Mouse (Mus musculus): Measurements from ENCODE around the gene Sfrp4. TPM values are rescaled to one million over a fixed set of nuclear protein-coding genes. Genes with fewer than 3 reads are reported as not detected.
A peak's percentile ranks its signal among the peaks of the same experiment; 100 is the strongest.

The Sfrp4 gene
- polyA plus RNA-seq, 1 experiment from 2014 or later = 0.31 TPM

DNA sequence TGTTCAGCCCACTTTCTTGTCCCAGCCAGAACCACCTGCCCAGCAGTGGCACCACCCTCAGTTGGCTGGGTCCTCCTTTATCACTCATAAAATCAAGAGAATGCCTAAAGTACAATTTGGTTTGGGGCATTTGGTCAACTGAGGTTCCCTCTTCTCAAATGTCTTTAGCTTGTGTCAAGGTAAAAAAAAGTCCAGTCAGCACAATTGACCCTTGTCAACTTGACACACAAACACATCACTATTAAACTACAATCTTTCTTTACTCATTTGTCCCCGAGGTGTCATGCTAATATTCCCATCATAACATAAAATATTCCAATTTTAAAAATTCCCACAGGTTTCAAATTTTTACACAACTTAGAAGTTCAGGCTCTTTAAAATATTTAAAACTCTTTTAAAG, 8.6 kb upstream of the Sfrp4 start:
- no peak overlapping the region for H3K4me3 ChIP-seq
- peaks cover 9% of the 10 kb centered on the region for H3K4me1 ChIP-seq
- H3K36me3 ChIP-seq = no peaks in the 10 kb centered on the region
- no peak overlapping the region for H3K27ac ChIP-seq
- no peaks in the 10 kb centered on the region for H3K27me3 ChIP-seq (ENCODE audit: low read depth, poor library complexity, severe bottlenecking)
- no peaks in the 10 kb centered on the region for H3K9me3 ChIP-seq (replicated peaks)
- no peak for DNase-seq (ENCODE audit: low spot score)
- 93% methylated on average over 1 of the region's 1 CpGs for WGBS

DNA sequence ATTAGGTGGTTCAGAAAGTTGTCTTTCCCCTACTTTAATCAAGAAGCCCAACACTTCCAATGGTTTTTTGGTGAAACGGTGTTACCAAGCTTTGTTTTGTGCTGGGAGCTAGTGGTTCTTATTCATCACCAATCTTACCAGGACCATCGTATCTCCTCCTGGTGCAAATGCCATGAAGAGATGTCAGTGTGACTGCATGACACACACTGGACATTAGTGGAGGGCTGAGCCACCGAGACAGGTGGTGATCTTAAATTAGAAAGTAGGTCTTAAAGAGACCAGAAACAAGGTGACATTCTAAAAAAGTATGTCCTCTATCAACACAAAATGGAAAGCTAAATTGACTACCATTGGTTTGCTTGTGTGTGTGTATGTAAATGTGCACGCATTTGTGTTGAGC, 4.8 kb upstream of the Sfrp4 start:
- no peaks in the 10 kb centered on the region for H3K36me3 ChIP-seq
- peaks cover 16% of the 10 kb centered on the region for H3K4me1 ChIP-seq
- peaks cover 18% of the 10 kb centered on the region for H3K27me3 ChIP-seq (ENCODE audit: low read depth, poor library complexity, severe bottlenecking)
- no peak overlapping the region for H3K4me3 ChIP-seq
- 95% methylated on average over 4 of the region's 4 CpGs for WGBS
- H3K27ac ChIP-seq = no peak overlapping the region
- no peaks in the 10 kb centered on the region for H3K9me3 ChIP-seq (replicated peaks)
- no peak for DNase-seq (ENCODE audit: low spot score)

DNA sequence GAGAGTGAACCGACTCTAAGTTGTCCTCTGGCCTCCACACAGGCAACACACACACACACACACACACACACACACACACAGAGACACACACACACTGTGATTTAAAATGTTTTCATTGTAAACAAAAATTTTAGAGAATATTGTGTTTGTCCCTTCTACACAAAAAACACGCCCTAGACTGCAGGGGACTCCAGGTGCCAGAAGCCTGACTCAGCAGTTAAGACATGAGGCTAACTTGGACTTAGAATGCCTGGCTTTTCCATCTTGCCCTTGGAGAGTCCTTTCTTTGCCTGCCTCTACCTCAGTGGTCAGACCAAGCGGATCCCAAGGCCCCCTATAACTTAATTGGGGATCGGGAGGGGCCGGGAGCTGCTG, 4.1 kb upstream of the Sfrp4 start:
- no peak for DNase-seq (ENCODE audit: low spot score)
- Histone ChIP-seq H3K4me3 (peak overlapping the region; percentile 71), H3K27ac (peak overlapping the region; percentile 91), H3K9me3 (replicated peaks) (no peaks in the 10 kb centered on the region), H3K36me3 (no peaks in the 10 kb centered on the region), H3K4me1 (peaks cover 21% of the 10 kb centered on the region), H3K27me3 (ENCODE audit: low read depth, poor library complexity, severe bottlenecking) (peaks cover 26% of the 10 kb centered on the region)
- WGBS = 10% methylated on average over 5 of the region's 5 CpGs

DNA sequence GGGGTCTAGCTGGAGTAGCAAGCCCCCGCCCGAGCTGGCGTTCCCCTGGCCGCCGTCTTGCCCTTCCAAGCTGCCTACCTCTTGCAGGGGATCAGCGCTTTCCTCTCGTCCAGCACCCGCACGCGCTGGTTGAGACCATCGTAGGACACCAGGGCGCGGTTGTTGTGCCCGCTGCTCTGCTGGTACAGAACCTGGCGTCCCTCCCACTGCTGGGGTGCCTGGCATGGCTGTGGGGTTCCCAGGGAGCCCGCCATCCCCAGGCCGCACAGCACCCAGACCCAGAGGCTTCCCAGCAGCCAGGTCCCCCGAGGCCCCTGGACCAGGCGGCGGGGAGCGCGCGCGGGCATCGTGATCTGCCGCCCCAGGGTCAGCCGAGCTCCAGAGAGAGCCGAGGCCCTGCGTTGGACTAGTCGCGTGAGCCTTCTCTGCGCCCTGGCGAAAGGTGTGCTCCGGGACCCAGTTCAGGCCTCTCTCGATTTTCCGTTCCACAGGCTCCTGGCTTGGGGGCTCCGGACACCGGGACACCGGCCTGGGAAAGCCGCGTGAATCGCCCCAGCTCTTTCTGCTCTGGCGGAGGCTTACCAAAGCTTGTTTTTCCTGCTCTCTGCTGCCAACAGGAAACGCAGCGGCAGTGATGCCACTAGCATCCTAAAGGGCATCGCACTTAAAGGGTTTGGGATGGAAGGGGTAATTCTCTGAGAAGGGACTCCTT, 3.5 kb upstream of the Sfrp4 start, which contains the start of gene Epdr1:
Gene Epdr1, minus strand, starts transcription at position 712 of the 712 bp plus-strand sequence.
- H3K9me3 ChIP-seq (replicated peaks) = no peaks in the 10 kb centered on the region
- WGBS = 1% methylated on average over 46 of the region's 46 CpGs
- DNase-seq (ENCODE audit: low spot score) = peak; percentile 78
- H3K36me3 ChIP-seq = no peaks in the 10 kb centered on the region
- H3K27ac ChIP-seq = peak within 1 kb of the TSS; percentile 91
- peak within 1 kb of the TSS; percentile 71 for H3K4me3 ChIP-seq
- peaks cover 21% of the 10 kb centered on the region for H3K4me1 ChIP-seq
- H3K27me3 ChIP-seq (ENCODE audit: low read depth, poor library complexity, severe bottlenecking) = peaks cover 31% of the 10 kb centered on the region

DNA sequence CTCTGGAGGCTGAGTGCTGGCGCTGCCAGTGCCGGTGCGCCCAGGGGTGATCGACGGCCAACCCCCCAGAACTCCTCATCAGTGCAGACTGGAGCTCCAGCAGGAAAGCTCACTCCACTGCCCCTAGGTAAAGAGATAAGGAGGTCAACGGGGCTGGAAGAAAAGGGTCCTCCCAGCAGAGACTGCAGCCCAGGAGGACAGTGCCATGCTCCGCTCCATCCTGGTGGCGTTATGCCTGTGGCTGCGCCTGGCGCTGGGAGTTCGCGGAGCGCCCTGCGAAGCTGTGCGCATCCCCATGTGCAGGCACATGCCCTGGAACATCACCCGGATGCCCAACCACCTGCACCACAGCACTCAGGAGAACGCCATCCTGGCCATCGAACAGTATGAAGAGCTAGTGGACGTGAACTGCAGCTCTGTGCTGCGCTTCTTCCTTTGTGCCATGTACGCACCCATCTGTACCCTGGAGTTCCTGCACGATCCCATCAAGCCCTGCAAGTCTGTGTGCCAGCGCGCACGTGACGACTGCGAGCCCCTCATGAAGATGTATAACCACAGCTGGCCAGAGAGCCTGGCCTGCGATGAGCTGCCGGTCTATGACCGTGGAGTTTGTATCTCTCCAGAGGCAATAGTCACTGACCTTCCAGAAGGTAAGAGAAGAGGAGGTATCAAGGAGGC, 463 bp downstream of the Sfrp4 start:
- H3K9me3 ChIP-seq (replicated peaks) = no peaks in the 10 kb centered on the region
- peaks cover 21% of the 10 kb centered on the region for H3K4me1 ChIP-seq
- no peak overlapping the region for H3K27ac ChIP-seq
- 22% methylated on average over 30 of the region's 30 CpGs for WGBS
- DNase-seq (ENCODE audit: low spot score) = peak; percentile 44
- H3K4me3 ChIP-seq = peak overlapping the region; percentile 55
- H3K27me3 ChIP-seq (ENCODE audit: low read depth, poor library complexity, severe bottlenecking) = peaks cover 39% of the 10 kb centered on the region
- H3K36me3 ChIP-seq = no peaks in the 10 kb centered on the region

DNA sequence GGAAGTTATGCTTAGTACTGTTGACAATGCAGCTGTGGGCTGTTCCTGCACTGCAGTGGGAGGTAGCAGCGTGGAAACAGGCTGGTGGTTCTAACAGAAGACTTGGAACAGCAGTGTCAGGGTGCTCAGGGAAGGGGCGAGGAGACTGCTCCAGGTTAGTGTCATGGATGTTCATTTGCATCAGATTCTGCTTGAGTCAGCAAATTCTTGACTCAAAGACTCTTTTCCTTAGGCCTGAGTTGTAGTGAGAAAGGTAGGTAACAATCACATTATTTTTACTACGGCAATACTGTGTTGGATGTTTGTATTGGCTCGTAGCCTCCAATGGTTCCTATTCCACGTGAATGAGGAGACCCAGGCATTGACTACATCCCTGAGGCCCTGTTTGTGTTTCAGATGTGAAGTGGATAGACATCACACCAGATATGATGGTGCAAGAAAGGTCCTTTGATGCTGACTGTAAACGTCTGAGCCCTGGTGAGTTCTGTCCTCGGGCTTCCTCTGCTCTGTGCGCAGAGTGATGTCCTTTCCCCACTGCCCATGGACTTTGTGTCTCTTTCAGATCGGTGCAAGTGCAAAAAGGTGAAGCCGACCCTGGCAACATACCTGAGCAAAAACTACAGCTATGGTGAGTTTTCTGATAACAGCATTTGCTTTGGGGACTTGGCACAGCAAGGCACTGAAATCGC, 1.9 kb downstream of the Sfrp4 start:
- Histone ChIP-seq H3K4me3 (no peak overlapping the region), H3K27ac (no peak overlapping the region), H3K36me3 (no peaks in the 10 kb centered on the region), H3K4me1 (peaks cover 9% of the 10 kb centered on the region; the same call in 1 of the 2 replicates), H3K9me3 (replicated peaks) (no peaks in the 10 kb centered on the region), H3K27me3 (ENCODE audit: low read depth, poor library complexity, severe bottlenecking) (peaks cover 39% of the 10 kb centered on the region)
- no peak for DNase-seq (ENCODE audit: low spot score)
- 90% methylated on average over 11 of the region's 11 CpGs for WGBS

DNA sequence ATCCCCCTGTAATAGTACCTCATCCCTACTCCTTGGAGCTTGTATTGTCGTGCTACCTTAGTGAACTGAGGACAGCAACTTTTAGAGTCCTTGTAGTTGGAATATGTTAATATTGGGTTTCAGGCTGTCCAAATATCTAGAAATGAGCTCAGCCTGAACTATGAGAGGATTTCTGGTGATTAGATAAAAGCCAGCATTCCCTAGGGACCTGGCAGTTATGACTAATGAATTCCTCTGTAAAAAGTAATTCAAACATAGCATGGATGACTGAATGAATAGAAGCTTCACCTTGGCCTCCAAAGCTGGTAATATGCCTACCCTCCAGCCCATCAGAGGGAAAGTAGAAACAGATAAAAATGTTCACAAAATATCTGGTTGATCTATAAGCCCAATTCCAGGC, 3.6 kb downstream of the Sfrp4 start:
- no peak overlapping the region for H3K27ac ChIP-seq
- no peaks in the 10 kb centered on the region for H3K9me3 ChIP-seq (replicated peaks)
- no peaks in the 10 kb centered on the region for H3K36me3 ChIP-seq
- no peak overlapping the region for H3K4me3 ChIP-seq
- 82% methylated on average over 1 of the region's 1 CpGs for WGBS
- no peak for DNase-seq (ENCODE audit: low spot score)
- peaks cover 9% of the 10 kb centered on the region; the same call in 1 of the 2 replicates for H3K4me1 ChIP-seq
- H3K27me3 ChIP-seq (ENCODE audit: low read depth, poor library complexity, severe bottlenecking) = peaks cover 26% of the 10 kb centered on the region

DNA sequence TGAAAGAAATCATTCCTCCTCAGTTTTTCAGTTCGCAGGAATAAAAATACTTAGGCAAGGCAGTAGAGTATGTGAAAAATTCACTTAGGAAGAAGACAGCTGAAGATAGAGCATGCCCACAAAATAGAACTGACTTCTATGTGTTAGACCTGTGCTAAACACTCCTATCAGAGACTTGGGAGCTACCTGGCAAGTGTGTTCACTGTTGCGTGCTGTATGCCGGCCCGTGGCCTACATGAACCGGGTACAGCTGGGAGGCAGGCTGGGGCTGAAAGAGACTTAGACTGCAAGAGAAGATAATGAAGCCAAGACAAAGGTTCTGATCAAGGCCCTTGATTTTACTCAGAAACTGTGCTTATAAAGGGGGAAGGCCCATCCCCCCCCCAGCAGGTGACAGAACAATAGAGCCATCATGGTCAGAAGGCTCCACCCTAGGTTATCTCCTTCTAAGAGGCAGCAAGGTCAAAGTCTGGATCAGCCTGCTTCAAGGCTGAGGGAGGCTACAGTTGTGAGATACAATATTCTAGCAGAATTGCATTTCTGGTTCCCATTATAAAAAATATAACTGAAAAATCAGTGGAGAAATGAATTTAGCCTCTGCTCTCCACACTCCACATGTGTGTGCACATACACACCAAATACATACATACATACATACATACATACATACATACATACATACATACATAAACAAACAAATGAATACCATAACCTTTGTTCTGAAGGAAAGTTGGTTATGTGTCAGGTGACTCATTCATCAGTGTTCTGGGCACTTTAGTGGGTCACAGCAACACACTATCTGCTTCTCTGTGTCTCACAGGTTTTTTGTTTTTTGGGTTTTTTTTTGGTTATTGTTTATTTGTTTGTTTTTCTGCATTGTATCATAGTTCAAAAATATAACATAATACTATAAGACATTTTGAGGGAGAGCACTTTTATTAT, 8.1 kb downstream of the Sfrp4 start:
- no peaks in the 10 kb centered on the region for H3K27me3 ChIP-seq (ENCODE audit: low read depth, poor library complexity, severe bottlenecking)
- H3K27ac ChIP-seq = no peak overlapping the region
- no peak for DNase-seq (ENCODE audit: low spot score)
- no peaks in the 10 kb centered on the region for H3K9me3 ChIP-seq (replicated peaks)
- no peaks in the 10 kb centered on the region for H3K4me1 ChIP-seq
- WGBS = 94% methylated on average over 5 of the region's 5 CpGs
- H3K36me3 ChIP-seq = no peaks in the 10 kb centered on the region
- no peak overlapping the region for H3K4me3 ChIP-seq

DNA sequence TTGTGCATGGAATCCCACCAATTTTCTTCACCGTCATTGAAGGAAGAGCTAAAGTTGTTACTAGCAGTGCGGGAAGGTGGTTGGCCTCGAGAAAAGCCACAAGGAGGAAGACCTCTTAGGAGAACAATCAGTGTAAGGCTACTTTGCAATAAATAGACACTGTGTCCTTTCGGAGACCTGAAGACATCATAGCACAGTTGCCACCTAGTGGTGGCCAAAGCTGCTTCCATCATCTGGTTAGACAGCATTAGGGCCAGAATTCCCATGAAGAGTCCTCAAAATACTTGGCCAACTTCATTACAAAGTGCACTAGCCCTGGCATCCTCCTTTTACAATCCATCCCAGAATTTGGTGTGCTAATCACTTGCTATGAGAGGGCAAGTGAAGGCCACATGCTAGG, 13.2 kb downstream of the Sfrp4 start:
- no peaks in the 10 kb centered on the region for H3K36me3 ChIP-seq
- no peaks in the 10 kb centered on the region for H3K9me3 ChIP-seq (replicated peaks)
- H3K27ac ChIP-seq = no peak overlapping the region
- no peak for DNase-seq (ENCODE audit: low spot score)
- H3K4me1 ChIP-seq = no peaks in the 10 kb centered on the region
- WGBS = 73% methylated on average over 4 of the region's 4 CpGs
- H3K27me3 ChIP-seq (ENCODE audit: low read depth, poor library complexity, severe bottlenecking) = no peaks in the 10 kb centered on the region
- no peak overlapping the region for H3K4me3 ChIP-seq

DNA sequence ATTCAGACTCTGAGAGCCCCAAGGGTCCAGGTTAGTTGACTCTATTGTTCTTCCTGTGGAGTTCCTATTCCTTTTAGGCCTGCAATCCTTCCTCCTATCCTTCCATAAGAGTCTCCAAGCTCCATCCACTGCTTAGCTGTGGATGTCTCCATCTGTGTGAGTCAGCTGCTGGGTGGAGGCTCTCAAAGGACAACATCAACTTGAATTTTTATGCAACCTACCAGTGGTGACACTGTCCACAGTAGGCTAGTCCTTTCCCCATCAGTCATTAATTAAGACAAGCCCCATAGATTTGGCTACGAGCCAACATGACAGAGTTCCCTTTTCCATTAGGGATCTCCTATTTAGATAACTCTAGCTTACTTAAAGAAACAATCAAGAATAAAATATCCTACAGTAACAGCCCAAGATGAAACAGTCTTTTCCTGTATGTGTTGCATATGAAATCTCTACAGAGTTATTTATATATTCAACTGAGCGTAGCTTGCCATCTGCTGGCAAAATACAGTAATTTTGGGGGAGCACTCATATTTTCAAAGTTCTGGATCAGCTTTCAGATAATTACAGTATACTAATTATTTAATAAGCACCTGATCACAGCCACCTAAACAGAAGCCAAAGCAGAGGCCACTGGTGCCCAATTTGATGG, 17.4 kb downstream of the Sfrp4 start:
- H3K4me3 ChIP-seq = no peak overlapping the region
- 92% methylated on average over 2 of the region's 2 CpGs for WGBS
- H3K4me1 ChIP-seq = no peaks in the 10 kb centered on the region
- H3K27ac ChIP-seq = no peak overlapping the region
- DNase-seq (ENCODE audit: low spot score) = no peak
- no peaks in the 10 kb centered on the region for H3K27me3 ChIP-seq (ENCODE audit: low read depth, poor library complexity, severe bottlenecking)
- no peaks in the 10 kb centered on the region for H3K36me3 ChIP-seq
- no peaks in the 10 kb centered on the region for H3K9me3 ChIP-seq (replicated peaks)

DNA sequence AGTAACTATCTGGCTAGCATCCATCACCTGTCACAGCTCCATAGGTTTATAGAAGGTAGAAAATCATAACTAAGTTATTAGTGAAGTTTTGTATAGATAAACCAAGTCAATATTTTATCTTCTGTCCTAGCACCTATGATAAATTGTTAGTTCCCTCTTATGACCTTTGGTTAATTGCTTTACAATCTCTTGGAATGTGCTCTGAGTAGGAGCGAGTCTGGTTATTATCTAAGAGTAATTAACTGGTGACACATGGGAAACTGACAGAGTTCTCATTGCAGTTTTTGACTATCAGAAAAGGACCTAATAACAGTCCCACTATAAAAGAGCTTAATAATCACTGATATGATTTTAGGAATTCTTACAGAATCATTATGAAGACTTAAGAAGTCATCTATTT, 20.6 kb downstream of the Sfrp4 start:
- H3K27me3 ChIP-seq (ENCODE audit: low read depth, poor library complexity, severe bottlenecking) = no peaks in the 10 kb centered on the region
- 14% methylated on average over 1 of the region's 1 CpGs for WGBS
- H3K27ac ChIP-seq = no peak overlapping the region
- no peak overlapping the region for H3K4me3 ChIP-seq
- no peaks in the 10 kb centered on the region for H3K4me1 ChIP-seq
- no peaks in the 10 kb centered on the region for H3K9me3 ChIP-seq (replicated peaks)
- H3K36me3 ChIP-seq = no peaks in the 10 kb centered on the region
- DNase-seq (ENCODE audit: low spot score) = no peak

DNA sequence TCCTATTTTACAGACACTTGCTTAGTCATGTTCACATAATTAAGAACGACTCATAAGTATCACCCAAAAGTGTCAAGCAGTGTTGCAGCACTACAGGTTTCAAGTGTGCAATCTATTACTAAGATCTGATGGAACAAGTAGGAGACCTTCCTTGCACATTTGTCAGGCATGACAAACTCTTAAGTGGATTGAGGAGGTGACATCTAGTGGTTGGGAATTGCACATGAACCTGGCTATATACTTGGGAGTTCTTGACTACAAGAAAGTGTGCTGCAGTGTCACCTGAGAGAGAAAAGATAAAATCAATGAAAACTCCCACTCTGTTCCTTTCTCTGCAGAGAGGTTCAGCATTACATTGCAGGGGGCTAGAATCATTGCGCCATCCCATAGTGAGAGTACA, 21.3 kb downstream of the Sfrp4 start:
- no peak for DNase-seq (ENCODE audit: low spot score)
- WGBS = 78% methylated on average over 2 of the region's 2 CpGs
- H3K36me3 ChIP-seq = no peaks in the 10 kb centered on the region
- H3K9me3 ChIP-seq (replicated peaks) = no peaks in the 10 kb centered on the region
- no peak overlapping the region for H3K4me3 ChIP-seq
- no peaks in the 10 kb centered on the region for H3K4me1 ChIP-seq
- no peaks in the 10 kb centered on the region for H3K27me3 ChIP-seq (ENCODE audit: low read depth, poor library complexity, severe bottlenecking)
- no peak overlapping the region for H3K27ac ChIP-seq

Data from limb, embryonic 10.5 days (tissue).